ENCODE assay signal across 16 mouse cellular contexts in the genomic region with DNA sequence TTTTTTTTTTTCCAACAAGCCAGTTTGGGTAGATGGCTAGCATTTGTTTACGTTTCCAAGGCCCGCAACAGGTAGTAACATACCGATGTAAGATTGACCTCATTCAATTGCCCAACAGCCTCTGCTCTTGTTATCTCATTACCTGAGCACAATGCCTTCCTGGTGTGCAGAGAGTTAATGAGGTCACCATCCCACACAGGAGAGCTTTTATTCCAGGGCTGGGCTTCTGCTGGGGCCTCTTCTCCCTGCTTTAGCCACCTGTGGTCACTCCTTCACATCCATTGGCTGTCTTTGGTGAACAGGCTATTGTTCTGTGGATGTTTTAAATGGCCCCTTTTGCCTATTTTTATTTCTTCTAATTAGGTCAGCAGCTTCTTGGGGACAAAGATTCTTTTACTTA.
"Had no signal": no experiment of that assay in that cellular context is flagged by ENCODE, and none has a peak within 500 bp of the region (broad histone marks: within the 10 kb centered on the region; RNA-seq: fewer than 3 reads in every experiment).

No protein-coding gene starts in this region.

- H3K9me3 ChIP-seq: limb, embryonic 13.5 days; liver, embryonic 15.5 days; lung, embryonic 15.5 days; megakaryocyte, embryonic 14.5 days; midbrain, embryonic 15.5 days; neural tube, embryonic 13.5 days had no signal

- H3K9ac ChIP-seq: limb, embryonic 13.5 days; liver, embryonic 15.5 days; lung, embryonic 15.5 days; midbrain, embryonic 15.5 days; neural tube, embryonic 13.5 days had no signal

- DNase-seq: kidney, adult 8-10 months; left cerebral cortex, postnatal 4 days; lung, postnatal 14 days; right cerebral cortex, adult 18-20 months; right cerebral cortex, postnatal 25 days; thymus, postnatal 36 days had no signal

- H3K36me3 ChIP-seq: limb, embryonic 13.5 days; liver, embryonic 15.5 days; lung, embryonic 15.5 days; midbrain, embryonic 15.5 days; neural tube, embryonic 13.5 days had no signal

- H3K27ac ChIP-seq: kidney, postnatal 0 days; layer of hippocampus, adult 2 months; limb, embryonic 13.5 days; liver, embryonic 15.5 days; macrophage; midbrain, embryonic 15.5 days; neural tube, embryonic 13.5 days had no signal

- ATAC-seq: midbrain, embryonic 15.5 days had no signal

- H3K27me3 ChIP-seq: limb, embryonic 13.5 days; liver, embryonic 15.5 days; lung, embryonic 15.5 days; megakaryocyte, embryonic 14.5 days; midbrain, embryonic 15.5 days; neural tube, embryonic 13.5 days had no signal

- H3K4me1 ChIP-seq: limb, embryonic 13.5 days; midbrain, embryonic 15.5 days had no signal

- H3K4me3 ChIP-seq: layer of hippocampus, adult 2 months; limb, embryonic 13.5 days; liver, embryonic 15.5 days; lung, embryonic 15.5 days; megakaryocyte, embryonic 14.5 days; midbrain, embryonic 15.5 days; neural tube, embryonic 13.5 days had no signal

- H3K4me2 ChIP-seq: limb, embryonic 13.5 days; liver, embryonic 15.5 days; lung, embryonic 15.5 days; midbrain, embryonic 11.5 days; midbrain, embryonic 15.5 days; neural tube, embryonic 13.5 days had no signal
